Mouse (Mus musculus) CH12.LX (cell line): Measurements from ENCODE around the gene Nav1. TPM values are rescaled to one million over a fixed set of nuclear protein-coding genes. Genes with fewer than 3 reads are reported as not detected.

ENCODE experiments used
- DNase-seq: peaks from one replicate; pipeline ENCODE4 v3.0.0-alpha.2; 2013; ENCODE audit errors: extremely low read depth
- H3K27ac ChIP-seq: 2 replicates; pipeline ENCODE4 v1.5.1; 2012; ENCODE audit warnings: low read depth, mild to moderate bottlenecking, control low read depth, moderate library complexity; ENCODE audit not compliant: insufficient read depth
- H3K27me3 ChIP-seq: replicated peaks from 2 replicates; pipeline ENCODE3; 2012; ENCODE audit warnings: inconsistent platforms
- H3K36me3 ChIP-seq, 2 experiments: replicated peaks in 1 of 2; 2 replicates each; pipeline versions ENCODE3 to v1.6.1; 2012; ENCODE audit warnings: inconsistent platforms in 1 of 2, low read length in 1 of 2, mild to moderate bottlenecking in 1 of 2, mixed read lengths in 1 of 2, moderate library complexity in 1 of 2; ENCODE audit not compliant: control insufficient read depth in 1 of 2, insufficient read depth in 1 of 2
- H3K4me1 ChIP-seq, 2 experiments: 2 replicates each; pipeline ENCODE4 v1.6.1; 2012; ENCODE audit warnings: inconsistent platforms in 1 of 2, moderate library complexity in 1 of 2; ENCODE audit not compliant: insufficient read depth in 2 of 2, control insufficient read depth in 1 of 2
- H3K4me2 ChIP-seq: 2 replicates; pipeline ENCODE4 v1.6.1; 2012; ENCODE audit warnings: low read depth, mild to moderate bottlenecking, control low read depth; ENCODE audit not compliant: poor library complexity, insufficient read depth, severe bottlenecking
- H3K4me3 ChIP-seq, 3 experiments: fragments of 150-350 bp in 1 of 3; sonication (generic) in 1 of 3; replicated peaks in 1 of 3; 2 replicates each; pipeline versions ENCODE3 to v1.5.1; 2011 to 2012; ENCODE audit warnings: low read depth in 2 of 3, low read length in 2 of 3, mild to moderate bottlenecking in 2 of 3, moderate library complexity in 2 of 3, control low read depth in 1 of 3, improper control_type of control experiment in 1 of 3, inconsistent platforms in 1 of 3, mixed read lengths in 1 of 3; ENCODE audit not compliant: poor library complexity in 1 of 3
- H3K79me2 ChIP-seq: replicated peaks from 2 replicates; pipeline ENCODE4 v1.6.1; 2012; ENCODE audit warnings: mild to moderate bottlenecking, moderate library complexity; ENCODE audit not compliant: control insufficient read depth, poor library complexity, insufficient read depth, severe bottlenecking; ENCODE audit errors: extremely low read depth
- H3K9ac ChIP-seq: 2 replicates; pipeline ENCODE4 v1.6.1; 2012; ENCODE audit warnings: low read depth, mild to moderate bottlenecking, control low read depth, moderate library complexity; ENCODE audit not compliant: insufficient read depth
- H3K9me3 ChIP-seq: replicated peaks from 2 replicates; pipeline ENCODE3; 2012; ENCODE audit warnings: low read length, inconsistent platforms, mixed read lengths
- CHD2 ChIP-seq: IDR thresholded peaks from 2 replicates; pipeline ENCODE4 v1.6.1; 2011; ENCODE audit warnings: low read length, improper control_type of control experiment
- CTCF ChIP-seq, 2 experiments: IDR thresholded peaks in 1 of 2; conservative IDR thresholded peaks in 1 of 2; 2 replicates each; pipeline ENCODE4 v1.5.1; 2011 to 2012; ENCODE audit warnings: low read depth in 2 of 2, low read length in 2 of 2, improper control_type of control experiment in 1 of 2, inconsistent platforms in 1 of 2, mild to moderate bottlenecking in 1 of 2, moderate library complexity in 1 of 2
- E2F4 ChIP-seq: IDR thresholded peaks from 2 replicates; pipeline ENCODE4 v1.6.1; 2011; ENCODE audit warnings: low read depth, low read length, improper control_type of control experiment; ENCODE audit not compliant: insufficient replicate concordance
- EP300 ChIP-seq: IDR thresholded peaks from 2 replicates; pipeline ENCODE4 v1.6.1; 2011; ENCODE audit warnings: low read length, improper control_type of control experiment
- GABPA ChIP-seq: IDR thresholded peaks from 2 replicates; pipeline ENCODE4 v1.6.1; 2012; ENCODE audit warnings: low read depth, low read length, improper control_type of control experiment, inconsistent platforms; ENCODE audit not compliant: insufficient replicate concordance
- HCFC1 ChIP-seq: IDR thresholded peaks from 2 replicates; pipeline ENCODE4 v1.6.1; 2012; ENCODE audit warnings: low read depth, mild to moderate bottlenecking, inconsistent platforms, low read length, improper control_type of control experiment
- IRF4 ChIP-seq: IDR thresholded peaks from 2 replicates; pipeline ENCODE4 v1.6.1; 2014; ENCODE audit warnings: low read depth, mild to moderate bottlenecking, inconsistent platforms, low read length, improper control_type of control experiment
- JUN ChIP-seq: IDR thresholded peaks from 2 replicates; pipeline ENCODE4 v1.6.1; 2011; ENCODE audit warnings: low read depth, mild to moderate bottlenecking, low read length, improper control_type of control experiment, moderate library complexity; ENCODE audit not compliant: insufficient read depth
- JUND ChIP-seq: conservative IDR thresholded peaks from 2 replicates; pipeline ENCODE4 v1.6.1; 2011; ENCODE audit warnings: low read depth, low read length, improper control_type of control experiment
- MAFK ChIP-seq: IDR thresholded peaks from 2 replicates; pipeline ENCODE4 v1.6.1; 2011; ENCODE audit warnings: low read length, improper control_type of control experiment; ENCODE audit not compliant: insufficient replicate concordance
- MAX ChIP-seq: IDR thresholded peaks from 2 replicates; pipeline ENCODE4 v1.6.1; 2011; ENCODE audit warnings: low read length, improper control_type of control experiment
- MAZ ChIP-seq: IDR thresholded peaks from 2 replicates; pipeline ENCODE4 v1.6.1; 2012; ENCODE audit warnings: low read depth, mild to moderate bottlenecking, inconsistent platforms, low read length, improper control_type of control experiment, moderate library complexity
- NELFE ChIP-seq: IDR thresholded peaks from 2 replicates; pipeline ENCODE4 v1.6.1; 2011; ENCODE audit warnings: low read depth, low read length, improper control_type of control experiment
- NRF1 ChIP-seq: IDR thresholded peaks from 2 replicates; pipeline ENCODE4 v1.6.1; 2014; ENCODE audit warnings: low read depth, mild to moderate bottlenecking, inconsistent platforms, low read length, improper control_type of control experiment, moderate library complexity
- POLR2A ChIP-seq: IDR thresholded peaks from 2 replicates; pipeline ENCODE4 v1.6.1; 2011; ENCODE audit warnings: low read depth, mild to moderate bottlenecking, improper control_type of control experiment, low read length
- RCOR1 ChIP-seq: conservative IDR thresholded peaks from 2 replicates; pipeline ENCODE4 v1.6.1; 2012; ENCODE audit warnings: low read depth, mild to moderate bottlenecking, inconsistent platforms, low read length, improper control_type of control experiment
- SIN3A ChIP-seq: IDR thresholded peaks from 2 replicates; pipeline ENCODE4 v1.6.1; 2012; ENCODE audit warnings: low read length, improper control_type of control experiment, inconsistent platforms
- USF1 ChIP-seq: IDR thresholded peaks from 2 replicates; pipeline ENCODE4 v1.6.1; 2014; ENCODE audit warnings: low read depth, mild to moderate bottlenecking, inconsistent platforms, low read length, improper control_type of control experiment
- ZC3H11A ChIP-seq: IDR thresholded peaks from 2 replicates; pipeline ENCODE4 v1.6.1; 2012; ENCODE audit warnings: low read depth, mild to moderate bottlenecking, inconsistent platforms, low read length, improper control_type of control experiment
- ZMIZ1 ChIP-seq: IDR thresholded peaks from 2 replicates; pipeline ENCODE4 v1.6.1; 2012; ENCODE audit warnings: low read depth, mild to moderate bottlenecking, inconsistent platforms, low read length, improper control_type of control experiment
- ZNF384 ChIP-seq: IDR thresholded peaks from 2 replicates; pipeline ENCODE4 v1.6.1; 2012; ENCODE audit warnings: low read depth, low read length, improper control_type of control experiment, inconsistent platforms
- dilution Hi-C: fragments of 300-500 bp; cut with MboI; formaldehyde crosslinking; loops from 2 replicates; pipeline ENCODE4 v1.14.3; 2020; ENCODE audit warnings: low sequenced_read_pairs; ENCODE audit not compliant: extremely low pct_unique_long_range_greater_than_20kb, extremely low pct_ligation_motif_present
- in situ Hi-C: fragments of 300-500 bp; cut with MboI; formaldehyde crosslinking; loops from 3 replicates; pipeline ENCODE4 v1.14.3; 2019; ENCODE audit warnings: low sequenced_read_pairs, low pct_ligation_motif_present, low pct_unique_long_range_greater_than_20kb, mixed read lengths
- polyA plus RNA-seq: library from polyadenylated mRNA; unstranded; fragments of >175 nt; gene quantifications from 2 replicates; pipeline ENCODE4 v1.2.1, GENCODE M21; 2012; ENCODE audit warnings: low read depth; ENCODE audit not compliant: insufficient read length
- total RNA-seq, 2 experiments: library from RNA; depleted of rRNA; stranded (reverse); fragments of 300-350 nt in 1 of 2; fragments of >200 nt in 1 of 2; gene quantifications; 2 replicates each; pipeline ENCODE4 v1.2.3; 2012 to 2014

Gene Nav1
- total and polyA plus RNA-seq, 3 experiments: 0.21 to 0.56 TPM; not detected in 1

- Histone ChIP-seq H3K36me3 (no peaks in the 10 kb centered on the region), H3K27ac (no peak overlapping the region), H3K79me2 (no peaks in the 10 kb centered on the region), H3K4me3 (no peak overlapping the region), H3K9ac (no peak overlapping the region), H3K4me2 (peak overlapping the region; percentile 26; the same call in 1 of the 2 replicates), H3K9me3 (no peaks in the 10 kb centered on the region), H3K4me1 (peaks cover 3 to 37% of the 10 kb centered on the region in 2 experiments), H3K27me3 (no peaks in the 10 kb centered on the region)
- DNase-seq: peak; percentile 35
- in situ Hi-C loops: no loop called here
- dilution Hi-C loops: no loop called here
- TF ChIP-seq MAX: 0 out of 2 replicates have a peak, but pooled peaks have one; percentile 18
- no peak for TF ChIP-seq NRF1
- no peak for TF ChIP-seq GABPA
- no peak for TF ChIP-seq CTCF (conservative IDR thresholded peaks at IDR 0.05 in 1 of 2, IDR thresholded peaks at IDR 0.05 in 1 of 2; ENCODE audit: low read depth in 2 of 2, low read length in 2 of 2)
- TF ChIP-seq ZMIZ1: no peak
- no peak for TF ChIP-seq NELFE
- no peak for TF ChIP-seq MAFK
- 0 out of 2 replicates have a peak, but pooled peaks have one; percentile 24 for TF ChIP-seq POLR2A
- TF ChIP-seq JUND: no peak
- no peak for TF ChIP-seq CHD2
- no peak for TF ChIP-seq USF1
- TF ChIP-seq ZNF384: no peak
- peak; percentile 42; the same call in 1 of the 2 replicates for TF ChIP-seq IRF4
- no peak for TF ChIP-seq ZC3H11A
- no peak for TF ChIP-seq JUN
- TF ChIP-seq HCFC1: no peak
- no peak for TF ChIP-seq EP300
Measured at GRCm38 (mm10) chr1:135502135-135502534, 105.0 kb downstream of the Nav1 start.

GRCm38 (mm10) chr1:135498455-135499358, 108.4 kb downstream of the Nav1 start:
- Histone ChIP-seq H3K4me2 (peak overlapping the region; percentile 16; the same call in 1 of the 2 replicates), H3K27me3 (no peaks in the 10 kb centered on the region)
- no peak for DNase-seq
- TF ChIP-seq E2F4: no peak
- TF ChIP-seq ZNF384: no peak
- TF ChIP-seq JUN: no peak
- TF ChIP-seq USF1: no peak
- no peak for TF ChIP-seq RCOR1
- TF ChIP-seq GABPA: no peak
- no peak for TF ChIP-seq NRF1
- TF ChIP-seq IRF4: no peak
- no peak for TF ChIP-seq SIN3A
- no peak for TF ChIP-seq MAZ
- TF ChIP-seq, all 38 proteins: peak for 0
- no peaks in the 10 kb centered on the region for H3K79me2 ChIP-seq
- dilution Hi-C loops (no loop called here), in situ Hi-C loops (no loop called here)
- no peak overlapping the region for H3K4me3 ChIP-seq
- H3K36me3 ChIP-seq: no peaks in the 10 kb centered on the region
- H3K27ac ChIP-seq: no peak overlapping the region
- no peaks in the 10 kb centered on the region for H3K9me3 ChIP-seq
- peaks cover 3 to 37% of the 10 kb centered on the region in 2 experiments for H3K4me1 ChIP-seq
- H3K9ac ChIP-seq: no peak overlapping the region
